Comparison of ENCODE assay signal across 8 mouse cellular contexts in the genomic region with DNA sequence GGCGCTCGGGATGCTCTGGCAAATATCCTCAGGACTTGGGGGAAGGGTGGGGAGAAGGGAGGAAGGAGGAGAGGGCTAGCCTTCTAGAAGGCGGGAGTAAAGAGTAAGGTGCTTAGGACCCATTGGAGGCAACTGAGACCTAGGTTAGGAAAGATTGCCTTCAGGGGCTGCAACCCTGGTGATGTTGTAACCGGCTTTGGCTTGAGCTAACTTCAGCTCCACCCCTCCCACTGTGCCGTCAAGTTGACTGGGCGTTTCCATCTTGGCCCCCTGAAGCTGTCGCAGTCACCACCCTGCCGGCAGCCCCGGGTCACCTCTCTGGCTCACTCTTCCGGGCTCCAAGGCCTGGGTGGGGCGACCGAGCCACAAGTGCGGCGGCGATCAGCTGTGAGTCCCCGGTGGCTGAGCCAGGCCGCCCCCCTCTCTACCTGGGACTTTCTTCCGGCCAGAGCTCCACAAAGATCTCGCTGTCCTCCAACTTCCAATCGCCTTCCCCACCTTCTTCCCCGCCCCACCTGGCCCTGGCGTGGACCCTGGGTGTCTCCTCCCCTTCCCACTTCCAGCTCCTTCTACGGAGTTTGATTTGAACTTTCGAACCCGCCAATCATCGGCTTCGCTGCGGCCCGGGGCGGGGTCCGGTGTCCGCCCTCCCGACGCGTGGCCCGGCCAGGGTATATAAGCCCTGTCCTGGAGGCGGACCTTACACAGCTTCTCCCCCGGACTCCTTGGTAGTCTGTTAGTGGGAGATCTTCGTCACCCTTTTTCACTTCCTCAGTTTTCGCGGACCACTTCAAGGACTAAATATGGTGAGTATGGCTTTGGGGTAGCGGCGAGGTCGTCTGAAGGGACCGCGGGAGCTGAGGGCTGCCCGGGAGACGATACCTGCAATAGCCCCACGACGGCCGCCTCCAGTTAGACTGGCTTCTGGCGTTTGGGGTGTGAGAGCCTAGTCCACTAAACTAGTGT. TPM values are rescaled to one million over a fixed set of nuclear protein-coding genes. Genes with fewer than 3 reads are reported as not detected.
DNase-seq lines count a peak whose midpoint lies in the region; ATAC-seq and TF ChIP-seq lines count a peak whose summit lies in the region.

TSS of gene Tuba1c (plus strand) at position 273 of the 966 bp plus-strand sequence.

- H3K79me2 ChIP-seq in MEL (ENCODE audit: control insufficient read depth, insufficient read depth, low read length, poor library complexity): peaks cover 33% of the 10 kb centered on the region

- TF ChIP-seq POLR2A in MEL (IDR thresholded peaks at IDR 0.05; ENCODE audit: control insufficient read depth in 1 of 2, insufficient read depth in 1 of 2, low read depth in 1 of 2, low read length in 2 of 2, poor library complexity in 1 of 2): peak; percentile 98 to 100
- TF ChIP-seq POLR2A in brain, embryonic 14.5 days (IDR thresholded peaks at IDR 0.05; ENCODE audit: borderline replicate concordance, extremely low read depth, insufficient read depth, insufficient read length, poor library complexity, severe bottlenecking): peak; percentile 36; the same call in 1 of the 2 replicates
- peak; percentile 97 for TF ChIP-seq POLR2A in small intestine, adult 2 months (IDR thresholded peaks at IDR 0.05; ENCODE audit: low read depth, low read length)

- peaks cover 5 to 29% of the 10 kb centered on the region in 2 experiments for H3K36me3 ChIP-seq in MEL (ENCODE audit: control insufficient read depth in 1 of 2, insufficient read depth in 2 of 2, low read length in 2 of 2)
- H3K36me3 ChIP-seq in hindbrain, embryonic 15.5 days: no peaks in the 10 kb centered on the region
- peaks cover 22% of the 10 kb centered on the region for H3K36me3 ChIP-seq in megakaryocyte, embryonic 14.5 days (replicated peaks; ENCODE audit: low read length)
- peaks cover 11% of the 10 kb centered on the region for H3K36me3 ChIP-seq in small intestine, adult 2 months (ENCODE audit: control insufficient read depth, insufficient read depth, low read length)

- peak within 1 kb of the TSS; percentile 76 to 90 for H3K4me3 ChIP-seq in MEL (ENCODE audit: control insufficient read depth in 1 of 2, insufficient read depth in 1 of 2, low read depth in 2 of 2, low read length in 2 of 2)
- H3K4me3 ChIP-seq in hindbrain, embryonic 15.5 days: peak within 1 kb of the TSS; percentile 42
- peak within 1 kb of the TSS; percentile 96 for H3K4me3 ChIP-seq in megakaryocyte, embryonic 14.5 days (replicated peaks)
- peak within 1 kb of the TSS; percentile 85 for H3K4me3 ChIP-seq in small intestine, adult 2 months (ENCODE audit: low read depth, low read length)

- DNase-seq in MEL (ENCODE audit: low read depth, low spot score): peak; percentile 99
- peak; percentile 86 for DNase-seq in brain, embryonic 14.5 days (ENCODE audit: low read depth)
- DNase-seq in gastrocnemius, adult 18-20 months (ENCODE audit: low spot score): peak; percentile 94
- no peak for DNase-seq in left cerebral cortex, adult 8-10 months (ENCODE audit: low spot score in 2 of 2)
- no peak for DNase-seq in cerebellum, adult 8-10 months

- peaks cover 8 to 21% of the 10 kb centered on the region in 2 experiments for H3K4me1 ChIP-seq in MEL (ENCODE audit: control insufficient read depth in 1 of 2, insufficient read depth in 2 of 2, low read length in 2 of 2)
- peaks cover 14% of the 10 kb centered on the region for H3K4me1 ChIP-seq in hindbrain, embryonic 15.5 days (replicated peaks)
- H3K4me1 ChIP-seq in megakaryocyte, embryonic 14.5 days: peaks cover 50% of the 10 kb centered on the region
- 0 out of 2 replicates have a peak, but pooled peaks cover 2% of the 10 kb centered on the region for H3K4me1 ChIP-seq in small intestine, adult 2 months (ENCODE audit: control insufficient read depth, insufficient read depth, insufficient read length, low read length)

- H3K9me3 ChIP-seq in MEL (replicated peaks; ENCODE audit: insufficient read depth, low read length): no peaks in the 10 kb centered on the region
- no peaks in the 10 kb centered on the region for H3K9me3 ChIP-seq in hindbrain, embryonic 15.5 days
- no peaks in the 10 kb centered on the region for H3K9me3 ChIP-seq in megakaryocyte, embryonic 14.5 days

- no peak for TF ChIP-seq CTCF in MEL (IDR thresholded peaks at IDR 0.05 in 2 of 3, conservative IDR thresholded peaks at IDR 0.05 in 1 of 3; ENCODE audit: control insufficient read depth in 1 of 3, insufficient read depth in 1 of 3, low read depth in 2 of 3, low read length in 3 of 3, poor library complexity in 1 of 3, severe bottlenecking in 1 of 3)
- no peak for TF ChIP-seq CTCF in brain, embryonic 14.5 days (IDR thresholded peaks at IDR 0.05; ENCODE audit: borderline replicate concordance, extremely low read depth, insufficient read depth, insufficient read length)
- no peak for TF ChIP-seq CTCF in small intestine, adult 2 months (IDR thresholded peaks at IDR 0.05; ENCODE audit: extremely low read depth, insufficient read length, insufficient replicate concordance, low read depth, low read length)

- 1% methylated on average over 51 of the region's 52 CpGs for WGBS in hindbrain, embryonic 15.5 days
- WGBS in small intestine, adult 2 months: 1% methylated on average over 52 of the region's 52 CpGs

- H3K9ac ChIP-seq in MEL (ENCODE audit: control insufficient read depth, low read depth, low read length, poor library complexity, severe bottlenecking): peak within 1 kb of the TSS; percentile 80
- H3K9ac ChIP-seq in hindbrain, embryonic 15.5 days: peak within 1 kb of the TSS; percentile 29

- peak; percentile 71 for ATAC-seq in hindbrain, embryonic 15.5 days (ENCODE audit: low FRiP score, low read depth)

- TF ChIP-seq RAD21 in MEL (IDR thresholded peaks at IDR 0.05; ENCODE audit: low read depth, low read length): no peak

- H3K27me3 ChIP-seq in MEL (ENCODE audit: control insufficient read depth in 1 of 2, insufficient read depth in 2 of 2, low read length in 2 of 2): no peaks in the 10 kb centered on the region
- H3K27me3 ChIP-seq in hindbrain, embryonic 15.5 days: peaks cover 21% of the 10 kb centered on the region; the same call in 1 of the 2 replicates
- H3K27me3 ChIP-seq in megakaryocyte, embryonic 14.5 days (replicated peaks): no peaks in the 10 kb centered on the region
- H3K27me3 ChIP-seq in small intestine, adult 2 months (ENCODE audit: control insufficient read depth, insufficient read depth, low read length): no peaks in the 10 kb centered on the region

- peak within 1 kb of the TSS; percentile 68 for H3K4me2 ChIP-seq in hindbrain, embryonic 15.5 days

- H3K27ac ChIP-seq in MEL (ENCODE audit: control insufficient read depth, low read depth, low read length): peak within 1 kb of the TSS; percentile 80
- no peak within 1 kb of the TSS for H3K27ac ChIP-seq in hindbrain, embryonic 15.5 days (replicated peaks)
- H3K27ac ChIP-seq in small intestine, adult 2 months (ENCODE audit: insufficient read depth, low read depth, low read length): peak within 1 kb of the TSS; percentile 98

- no peak for TF ChIP-seq EP300 in MEL (IDR thresholded peaks at IDR 0.05; ENCODE audit: low read depth in 1 of 2, low read length in 2 of 2)

TF ChIP-seq in MEL, 35 proteins besides CTCF, POLR2A, EP300 and RAD21 (continues in another document):
- TF ChIP-seq POLR2AphosphoS5 (IDR thresholded peaks at IDR 0.05; ENCODE audit: borderline replicate concordance, low read depth, low read length) (peak; percentile 97), SIN3A (IDR thresholded peaks at IDR 0.05; ENCODE audit: low read length) (peak; percentile 89), CHD2 (IDR thresholded peaks at IDR 0.05; ENCODE audit: low read length) (no peak), ETS1 (IDR thresholded peaks at IDR 0.05; ENCODE audit: low read depth, low read length) (peak; percentile 93), E2F4 (IDR thresholded peaks at IDR 0.05; ENCODE audit: borderline replicate concordance, low read depth, low read length) (no peak), CHD1 (IDR thresholded peaks at IDR 0.05; ENCODE audit: low read depth, low read length) (peak; percentile 91), TCF12 (IDR thresholded peaks at IDR 0.05; ENCODE audit: low read depth, low read length) (0 out of 2 replicates have a peak, but pooled peaks have one; percentile 4), JUND (IDR thresholded peaks at IDR 0.05; ENCODE audit: low read depth, low read length) (no peak), ELF1 (IDR thresholded peaks at IDR 0.05; ENCODE audit: low read depth, low read length) (peak; percentile 49), KAT2A (conservative IDR thresholded peaks at IDR 0.05; ENCODE audit: low read depth, low read length) (no peak; the same call in 1 of the 2 replicates), NRF1 (IDR thresholded peaks at IDR 0.05; ENCODE audit: insufficient read depth, low read depth, low read length, poor library complexity, severe bottlenecking) (no peak), MYB (IDR thresholded peaks at IDR 0.05; ENCODE audit: low read depth, low read length) (no peak), ZKSCAN1 (IDR thresholded peaks at IDR 0.05; ENCODE audit: low read depth, low read length) (no peak), RCOR1 (IDR thresholded peaks at IDR 0.05; ENCODE audit: low read depth, low read length) (no peak; the same call in 1 of the 2 replicates), POLR2AphosphoS2 (IDR thresholded peaks at IDR 0.05; ENCODE audit: low read length) (peak; percentile 100), HCFC1 (IDR thresholded peaks at IDR 0.05; ENCODE audit: low read depth, low read length) (peak; percentile 41; the same call in 1 of the 2 replicates), TBP (IDR thresholded peaks at IDR 0.05; ENCODE audit: low read depth, low read length) (peak; percentile 99), MAX (IDR thresholded peaks at IDR 0.05; ENCODE audit: low read length) (peak; percentile 65), MAZ (IDR thresholded peaks at IDR 0.05; ENCODE audit: low read depth, low read length) (peak; percentile 66; the same call in 1 of the 2 replicates), ZNF384 (IDR thresholded peaks at IDR 0.05; ENCODE audit: low read depth, low read length) (peak; percentile 36; the same call in 1 of the 2 replicates), MAFK (IDR thresholded peaks at IDR 0.05; ENCODE audit: borderline replicate concordance, low read depth, low read length) (no peak)

RNA-seq across cellular contexts. Expression of gene Tuba1c, which starts in this region (rescaled TPM):
- total RNA-seq in MEL (2012; rRNA removed): 163 and 201 TPM in 2 replicates
- polyA plus RNA-seq in MEL (2012; ENCODE audit: insufficient read depth in 1 of 2, insufficient read length in 2 of 2, low read depth in 1 of 2, low replicate concordance in 2 of 2, missing spikeins in 1 of 2): 100 to 1,000 TPM in 1 of 2 experiments, not detected in 1; 129 TPM
- polyA plus RNA-seq in brain, embryonic 14.5 days (2012; rRNA removed): 62.6 and 100 TPM in 2 replicates
- 1 to 10 TPM; 5.4 to 9.9 TPM for total RNA-seq in gastrocnemius, adult 18-20 months (2021)
- polyA plus RNA-seq in hindbrain, embryonic 15.5 days (2015; fragmentation: Nextera tagmentation; extraction: Ambion mirVana): 22.5 and 25.3 TPM in 2 replicates
- total RNA-seq in left cerebral cortex, adult 8-10 months (2022): 10 to 100 TPM; 41.1 to 59.7 (median 56.5) TPM
- 62.0 and 103 TPM in 2 replicates for polyA plus RNA-seq in megakaryocyte, embryonic 14.5 days (2012; ENCODE audit: insufficient read depth, low replicate concordance)
- polyA plus RNA-seq in small intestine, adult 2 months (2012; rRNA removed): 252 and 382 TPM in 2 replicates

Comparison
In these comparisons a context has a peak if more than half of its experiments do, and no peak if none do; other contexts are left out.
1. DNase-seq: peak in MEL (single experiment), brain, embryonic 14.5 days (single experiment) and gastrocnemius, adult 18-20 months (single experiment); none in left cerebral cortex, adult 8-10 months (0 of 2) and cerebellum, adult 8-10 months (single experiment).
2. H3K4me3 ChIP-seq: peak in every context shown above with its lines; median percentile 96 in megakaryocyte, embryonic 14.5 days; 85 in small intestine, adult 2 months; 83 in MEL; 42 in hindbrain, embryonic 15.5 days.
3. POLR2A ChIP-seq: peak in every context shown above with its lines; median percentile 99 in MEL; 97 in small intestine, adult 2 months; 36 in brain, embryonic 14.5 days.